Mouse (Mus musculus) forebrain, embryonic 10.5 days (tissue): ENCODE data around the gene Rfx8. TPM values are rescaled to one million over a fixed set of nuclear protein-coding genes. Genes with fewer than 3 reads are reported as not detected.
A peak's percentile ranks its signal among the peaks of the same experiment; 100 is the strongest.

Source experiments
- DNase-seq: peaks from one replicate; pipeline ENCODE4 v3.0.0-alpha.2; 2017; ENCODE audit warnings: low spot score; ENCODE audit errors: extremely low spot score
- H3K27ac ChIP-seq: fragments of 300-500 bp; sonication (generic); 2 replicates; pipeline ENCODE4 v1.5.1; 2016; ENCODE audit warnings: mild to moderate bottlenecking
- H3K27me3 ChIP-seq: fragments of 300-500 bp; sonication (generic); 2 replicates; pipeline ENCODE4 v1.6.1; 2016; ENCODE audit warnings: mild to moderate bottlenecking; ENCODE audit not compliant: poor library complexity, severe bottlenecking
- H3K36me3 ChIP-seq: fragments of 300-500 bp; sonication (generic); replicated peaks from 2 replicates; pipeline ENCODE4 v1.6.1; 2016; ENCODE audit warnings: mild to moderate bottlenecking, moderate library complexity
- H3K4me1 ChIP-seq: fragments of 300-500 bp; sonication (generic); 2 replicates; pipeline ENCODE4 v1.6.1; 2016
- H3K4me3 ChIP-seq: fragments of 300-500 bp; sonication (generic); 2 replicates; pipeline ENCODE4 v1.5.1; 2016; ENCODE audit warnings: mild to moderate bottlenecking, moderate library complexity
- H3K9me3 ChIP-seq: fragments of 300-500 bp; sonication (generic); 2 replicates; pipeline ENCODE4 v1.6.1; 2016; ENCODE audit warnings: mild to moderate bottlenecking, moderate library complexity
- WGBS: fragments of 180-500 bp; shearing (Covaris S2); methylation state at CpG from one replicate; pipeline ENCODE4 v1.1.7; 2016; 5-methylcytosine and 5-hydroxymethylcytosine counted together
- polyA plus RNA-seq: library from polyadenylated mRNA; unstranded; fragments of >200 nt; fragmentation: Nextera tagmentation; extraction: Ambion mirVana; gene quantifications from 2 replicates; pipeline ENCODE4 v1.2.1, GENCODE M21; 2016

Rfx8 gene
- polyA plus RNA-seq, 1 experiment from 2014 or later = 0.22 TPM

GRCm38 (mm10) chr1:39650435-39651240 lies 70.2 kb downstream of the Rfx8 start:
- peak overlapping the region; percentile 74 for H3K4me3 ChIP-seq
- 1% methylated on average over 72 of the region's 73 CpGs for WGBS
- H3K9me3 ChIP-seq = no peaks in the 10 kb centered on the region
- no peaks in the 10 kb centered on the region for H3K36me3 ChIP-seq
- peak; percentile 77 for DNase-seq
- peaks cover 58% of the 10 kb centered on the region for H3K27me3 ChIP-seq
- peak overlapping the region; percentile 60 for H3K27ac ChIP-seq
- peaks cover 24% of the 10 kb centered on the region for H3K4me1 ChIP-seq

- Histone ChIP-seq H3K4me1 (peaks cover 24% of the 10 kb centered on the region), H3K4me3 (peak overlapping the region; percentile 74), H3K9me3 (no peaks in the 10 kb centered on the region), H3K36me3 (no peaks in the 10 kb centered on the region), H3K27me3 (peaks cover 58% of the 10 kb centered on the region), H3K27ac (peak overlapping the region; percentile 60; the same call in 1 of the 2 replicates)
- 24% methylated on average over 17 of the region's 17 CpGs for WGBS
- no peak for DNase-seq
These were observed 70.9 kb downstream of the Rfx8 start for GRCm38 (mm10) chr1:39649691-39650434.

GRCm38 (mm10) chr1:39648584-39648983 lies 72.2 kb downstream of the Rfx8 start:
- peaks cover 58% of the 10 kb centered on the region for H3K27me3 ChIP-seq
- H3K4me1 ChIP-seq = peaks cover 24% of the 10 kb centered on the region
- H3K4me3 ChIP-seq = no peak overlapping the region
- WGBS = 78% methylated on average over 7 of the region's 7 CpGs
- H3K27ac ChIP-seq = no peak overlapping the region
- H3K36me3 ChIP-seq = no peaks in the 10 kb centered on the region
- no peaks in the 10 kb centered on the region for H3K9me3 ChIP-seq
- DNase-seq = no peak

GRCm38 (mm10) chr1:39645905-39646759 lies 74.7 kb downstream of the Rfx8 start:
- H3K27ac ChIP-seq = no peak overlapping the region
- no peak overlapping the region for H3K4me3 ChIP-seq
- H3K9me3 ChIP-seq = no peaks in the 10 kb centered on the region; the same call in 1 of the 2 replicates
- H3K4me1 ChIP-seq = peaks cover 23% of the 10 kb centered on the region
- DNase-seq = no peak
- H3K27me3 ChIP-seq = peaks cover 42% of the 10 kb centered on the region
- 49% methylated on average over 8 of the region's 8 CpGs for WGBS
- no peaks in the 10 kb centered on the region for H3K36me3 ChIP-seq

GRCm38 (mm10) chr1:39644333-39644732 lies 76.5 kb downstream of the Rfx8 start:
- WGBS = 76% methylated on average over 1 of the region's 1 CpGs
- Histone ChIP-seq H3K4me1 (peaks cover 7% of the 10 kb centered on the region), H3K36me3 (no peaks in the 10 kb centered on the region), H3K9me3 (no peaks in the 10 kb centered on the region; the same call in 1 of the 2 replicates), H3K27ac (no peak overlapping the region), H3K27me3 (peaks cover 24% of the 10 kb centered on the region), H3K4me3 (no peak overlapping the region)
- no peak for DNase-seq

GRCm38 (mm10) chr1:39641667-39642066 lies 79.1 kb downstream of the Rfx8 start:
- no peaks in the 10 kb centered on the region for H3K36me3 ChIP-seq
- H3K27ac ChIP-seq = no peak overlapping the region
- no peaks in the 10 kb centered on the region for H3K27me3 ChIP-seq
- DNase-seq = no peak
- peaks cover 14% of the 10 kb centered on the region for H3K4me1 ChIP-seq
- no peak overlapping the region for H3K4me3 ChIP-seq
- H3K9me3 ChIP-seq = no peaks in the 10 kb centered on the region; the same call in 1 of the 2 replicates
- WGBS = 90% methylated on average over 7 of the region's 7 CpGs

GRCm38 (mm10) chr1:39637139-39637538 lies 83.7 kb downstream of the Rfx8 start:
- 60% methylated on average over 8 of the region's 8 CpGs for WGBS
- H3K27me3 ChIP-seq = no peaks in the 10 kb centered on the region; the same call in 1 of the 2 replicates
- peaks cover 14% of the 10 kb centered on the region for H3K4me1 ChIP-seq
- H3K9me3 ChIP-seq = no peaks in the 10 kb centered on the region; the same call in 1 of the 2 replicates
- H3K27ac ChIP-seq = no peak overlapping the region
- H3K4me3 ChIP-seq = no peak overlapping the region
- no peak for DNase-seq
- no peaks in the 10 kb centered on the region for H3K36me3 ChIP-seq

- WGBS = 5% methylated on average over 5 of the region's 5 CpGs
- Histone ChIP-seq H3K36me3 (no peaks in the 10 kb centered on the region), H3K4me3 (no peak overlapping the region), H3K27me3 (no peaks in the 10 kb centered on the region; the same call in 1 of the 2 replicates), H3K4me1 (peaks cover 14% of the 10 kb centered on the region), H3K27ac (peak overlapping the region; percentile 53; the same call in 1 of the 2 replicates), H3K9me3 (no peaks in the 10 kb centered on the region; the same call in 1 of the 2 replicates)
- peak; percentile 39 for DNase-seq
These were observed 84.1 kb downstream of the Rfx8 start for GRCm38 (mm10) chr1:39636660-39637059.

GRCm38 (mm10) chr1:39636196-39636595 lies 84.6 kb downstream of the Rfx8 start:
- H3K9me3 ChIP-seq = no peaks in the 10 kb centered on the region
- WGBS = 22% methylated on average over 5 of the region's 5 CpGs
- peaks cover 14% of the 10 kb centered on the region for H3K4me1 ChIP-seq
- H3K36me3 ChIP-seq = no peaks in the 10 kb centered on the region
- DNase-seq = no peak
- no peaks in the 10 kb centered on the region; the same call in 1 of the 2 replicates for H3K27me3 ChIP-seq
- no peak overlapping the region for H3K4me3 ChIP-seq
- H3K27ac ChIP-seq = peak overlapping the region; percentile 53

GRCm38 (mm10) chr1:39628606-39629005 lies 92.2 kb downstream of the Rfx8 start:
- no peak overlapping the region for H3K27ac ChIP-seq
- no peak overlapping the region for H3K4me3 ChIP-seq
- 90% methylated on average over 9 of the region's 9 CpGs for WGBS
- no peaks in the 10 kb centered on the region for H3K27me3 ChIP-seq
- H3K4me1 ChIP-seq = no peaks in the 10 kb centered on the region
- no peaks in the 10 kb centered on the region for H3K9me3 ChIP-seq
- H3K36me3 ChIP-seq = no peaks in the 10 kb centered on the region
- no peak for DNase-seq

GRCm38 (mm10) chr1:39625491-39625890 lies 95.3 kb downstream of the Rfx8 start:
- peaks cover 7% of the 10 kb centered on the region; the same call in 1 of the 2 replicates for H3K4me1 ChIP-seq
- no peak overlapping the region for H3K4me3 ChIP-seq
- H3K27ac ChIP-seq = no peak overlapping the region
- no peaks in the 10 kb centered on the region for H3K36me3 ChIP-seq
- DNase-seq = no peak
- no peaks in the 10 kb centered on the region for H3K9me3 ChIP-seq
- H3K27me3 ChIP-seq = no peaks in the 10 kb centered on the region
- WGBS = 80% methylated on average over 3 of the region's 3 CpGs

GRCm38 (mm10) chr1:39623729-39624128 lies 97.1 kb downstream of the Rfx8 start:
- Histone ChIP-seq H3K9me3 (no peaks in the 10 kb centered on the region), H3K36me3 (no peaks in the 10 kb centered on the region), H3K4me1 (peaks cover 7% of the 10 kb centered on the region), H3K27me3 (no peaks in the 10 kb centered on the region), H3K27ac (no peak overlapping the region), H3K4me3 (no peak overlapping the region)
- DNase-seq = no peak
- 55% methylated on average over 1 of the region's 1 CpGs for WGBS
